Mouse (Mus musculus): ENCODE results near the gene Olfr311. TPM values are rescaled to one million over a fixed set of nuclear protein-coding genes. Genes with fewer than 3 reads are reported as not detected.
"Not testable (repeated sequence)": the region's sequence is repeated elsewhere in the genome, so short reads cannot be mapped to it uniquely, and the experiment has no call there.

Gene Olfr311
- total and polyA plus RNA-seq, 2 experiments from 2014 or later = not detected

GRCm38 (mm10) chr11:58801558-58802228, 37.4 kb upstream of the Olfr311 start, which contains the start of gene Fam183b:
Gene Fam183b, minus strand, starts transcription at chr11:58801960.
- Histone ChIP-seq H3K27me3 (ENCODE audit: insufficient read depth, low read length) (no peaks in the 10 kb centered on the region), H3K4me2 (ENCODE audit: low read depth) (peak within 1 kb of the TSS; percentile 11; the same call in 1 of the 2 replicates), H3K4me1 (ENCODE audit: insufficient read depth) (no peaks in the 10 kb centered on the region), H3K9ac (no peak within 1 kb of the TSS), H3K27ac (ENCODE audit: low read depth, low read length) (no peak within 1 kb of the TSS), H3K9me3 (ENCODE audit: low read length) (no peaks in the 10 kb centered on the region), H3K4me3 (ENCODE audit: low read depth, low read length) (no peak within 1 kb of the TSS), H3K36me3 (ENCODE audit: insufficient read depth) (no peaks in the 10 kb centered on the region)
- peak; percentile 58 for DNase-seq
- WGBS = 29% methylated on average over 14 of the region's 14 CpGs
- no peak for TF ChIP-seq CTCF (IDR thresholded peaks at IDR 0.05; ENCODE audit: low read depth)
- ATAC-seq = peak; percentile 77

DNA sequence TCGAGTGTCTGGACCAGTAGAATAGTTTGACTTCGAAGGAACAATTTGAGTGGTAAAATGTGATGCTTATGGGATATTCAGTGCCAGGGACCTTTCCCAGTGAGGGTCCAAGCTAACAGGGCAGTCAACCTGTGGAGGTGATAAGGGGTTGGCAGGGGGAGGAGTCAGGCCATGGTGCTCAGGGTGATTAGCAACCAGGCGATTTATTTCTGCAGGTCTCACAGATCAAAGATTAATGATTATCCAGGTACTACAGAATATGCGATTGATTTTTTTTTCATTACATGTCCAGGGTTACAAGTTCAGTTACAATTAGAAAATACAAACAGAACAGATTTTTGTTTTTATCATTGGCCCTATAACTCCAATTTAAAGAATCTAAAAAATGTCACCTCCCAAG, 35.2 kb upstream of the Olfr311 start:
- no peak for ATAC-seq
- no peak for DNase-seq
- Histone ChIP-seq H3K4me2 (ENCODE audit: low read depth) (no peak overlapping the region), H3K27me3 (ENCODE audit: insufficient read depth, low read length) (no peaks in the 10 kb centered on the region), H3K4me1 (ENCODE audit: insufficient read depth) (no peaks in the 10 kb centered on the region), H3K27ac (ENCODE audit: low read depth, low read length) (no peak overlapping the region), H3K9ac (no peak overlapping the region), H3K36me3 (ENCODE audit: insufficient read depth) (no peaks in the 10 kb centered on the region), H3K4me3 (ENCODE audit: low read depth, low read length) (no peak overlapping the region), H3K9me3 (ENCODE audit: low read length) (no peaks in the 10 kb centered on the region)
- TF ChIP-seq CTCF (IDR thresholded peaks at IDR 0.05; ENCODE audit: low read depth) = no peak
- WGBS = 82% methylated on average over 4 of the region's 4 CpGs

DNA sequence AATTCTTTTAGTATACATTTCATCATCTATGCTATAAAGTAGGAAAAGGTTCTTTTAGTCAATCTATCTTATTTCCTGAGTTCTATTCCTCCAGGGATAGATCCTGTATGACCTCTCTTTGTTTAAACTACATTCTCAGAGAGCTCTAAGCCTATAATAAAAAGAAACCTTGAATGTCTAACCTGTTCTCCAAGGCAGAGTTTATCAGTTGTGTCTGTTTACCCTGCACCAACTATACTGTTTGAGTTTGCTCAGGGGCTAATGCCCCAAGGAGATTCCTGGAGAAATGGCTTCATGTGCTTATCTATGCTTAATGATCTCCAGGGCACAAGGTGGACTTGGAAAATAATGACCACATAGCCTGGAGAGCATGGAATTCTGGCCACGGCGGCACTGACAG, 34.7 kb upstream of the Olfr311 start:
- no peak for DNase-seq
- 82% methylated on average over 2 of the region's 2 CpGs for WGBS
- Histone ChIP-seq H3K27me3 (ENCODE audit: insufficient read depth, low read length) (no peaks in the 10 kb centered on the region), H3K4me1 (ENCODE audit: insufficient read depth) (no peaks in the 10 kb centered on the region), H3K9me3 (ENCODE audit: low read length) (no peaks in the 10 kb centered on the region), H3K4me3 (ENCODE audit: low read depth, low read length) (no peak overlapping the region), H3K36me3 (ENCODE audit: insufficient read depth) (no peaks in the 10 kb centered on the region), H3K9ac (no peak overlapping the region), H3K4me2 (ENCODE audit: low read depth) (no peak overlapping the region), H3K27ac (ENCODE audit: low read depth, low read length) (no peak overlapping the region)
- ATAC-seq = no peak
- no peak for TF ChIP-seq CTCF (IDR thresholded peaks at IDR 0.05; ENCODE audit: low read depth)

GRCm38 (mm10) chr11:58812001-58812400, 27.1 kb upstream of the Olfr311 start:
- ATAC-seq (no peak), DNase-seq (no peak)
- H3K27ac ChIP-seq (ENCODE audit: low read depth, low read length) = no peak overlapping the region
- H3K4me2 ChIP-seq (ENCODE audit: low read depth) = no peak overlapping the region
- no peak overlapping the region for H3K9ac ChIP-seq
- H3K27me3 ChIP-seq (ENCODE audit: insufficient read depth, low read length) = no peaks in the 10 kb centered on the region
- no peak overlapping the region for H3K4me3 ChIP-seq (ENCODE audit: low read depth, low read length)
- no peaks in the 10 kb centered on the region for H3K36me3 ChIP-seq (ENCODE audit: insufficient read depth)
- no peaks in the 10 kb centered on the region for H3K9me3 ChIP-seq (ENCODE audit: low read length)
- 3% methylated on average over 1 of the region's 1 CpGs for WGBS
- peak; percentile 39 for TF ChIP-seq CTCF (IDR thresholded peaks at IDR 0.05; ENCODE audit: low read depth)
- no peaks in the 10 kb centered on the region for H3K4me1 ChIP-seq (ENCODE audit: insufficient read depth)

GRCm38 (mm10) chr11:58814700-58815099, 24.4 kb upstream of the Olfr311 start, which contains the start of gene Olfr313:
Gene Olfr313, plus strand, starts transcription at chr11:58815000.
- H3K4me3 ChIP-seq (ENCODE audit: low read depth, low read length); DNase-seq; H3K36me3 ChIP-seq (ENCODE audit: insufficient read depth); ATAC-seq; H3K27me3 ChIP-seq (ENCODE audit: insufficient read depth, low read length); H3K27ac ChIP-seq (ENCODE audit: low read depth, low read length); H3K9ac ChIP-seq; H3K4me2 ChIP-seq (ENCODE audit: low read depth); H3K4me1 ChIP-seq (ENCODE audit: insufficient read depth); H3K9me3 ChIP-seq (ENCODE audit: low read length): not testable (repeated sequence)
- 63% methylated on average over 1 of the region's 1 CpGs for WGBS

DNA sequence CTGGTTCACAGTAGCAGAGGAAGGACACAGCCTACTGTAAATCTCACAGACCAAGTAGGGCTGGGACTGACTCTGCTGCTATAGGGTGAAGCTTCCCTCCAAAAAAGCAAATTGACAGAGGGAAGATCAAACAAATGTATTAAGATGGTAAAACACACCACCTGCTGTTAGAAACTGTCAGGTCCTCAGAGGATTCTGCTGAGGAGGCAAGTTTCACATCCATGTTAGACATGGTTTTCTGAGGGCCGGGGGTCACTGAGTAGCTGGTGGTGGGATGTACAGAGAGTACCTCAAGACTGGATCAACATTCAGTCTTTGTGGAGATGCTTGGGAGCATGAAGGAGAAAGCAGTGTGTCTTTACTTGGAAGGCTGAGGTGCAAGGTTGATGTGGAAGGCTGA, 23.4 kb upstream of the Olfr311 start:
- 95% methylated on average over 1 of the region's 1 CpGs for WGBS
- no peak overlapping the region for H3K27ac ChIP-seq (ENCODE audit: low read depth, low read length)
- no peaks in the 10 kb centered on the region for H3K9me3 ChIP-seq (ENCODE audit: low read length)
- no peak overlapping the region for H3K4me2 ChIP-seq (ENCODE audit: low read depth)
- no peaks in the 10 kb centered on the region for H3K4me1 ChIP-seq (ENCODE audit: insufficient read depth)
- H3K36me3 ChIP-seq (ENCODE audit: insufficient read depth) = no peaks in the 10 kb centered on the region
- H3K27me3 ChIP-seq (ENCODE audit: insufficient read depth, low read length) = no peaks in the 10 kb centered on the region
- TF ChIP-seq CTCF (IDR thresholded peaks at IDR 0.05; ENCODE audit: low read depth) = no peak
- no peak overlapping the region for H3K9ac ChIP-seq
- no peak for ATAC-seq
- H3K4me3 ChIP-seq (ENCODE audit: low read depth, low read length) = no peak overlapping the region
- DNase-seq = no peak

- not testable (repeated sequence) for H3K27ac ChIP-seq (ENCODE audit: low read depth, low read length); ATAC-seq; H3K4me2 ChIP-seq (ENCODE audit: low read depth); H3K4me1 ChIP-seq (ENCODE audit: insufficient read depth); DNase-seq; H3K9me3 ChIP-seq (ENCODE audit: low read length); H3K4me3 ChIP-seq (ENCODE audit: low read depth, low read length); H3K9ac ChIP-seq; H3K36me3 ChIP-seq (ENCODE audit: insufficient read depth); H3K27me3 ChIP-seq (ENCODE audit: insufficient read depth, low read length)
These were observed 10.1 kb upstream of the Olfr311 start, which contains the start of gene Olfr312 for GRCm38 (mm10) chr11:58828937-58829336. Gene Olfr312, plus strand, starts transcription at chr11:58829237.

Data from forebrain, postnatal 0 days (tissue).